Mouse (Mus musculus) lung, postnatal 36 days (tissue): ENCODE measurements at regions not wholly inside any gene's neighbourhood (a gene's known extent, or its start where the extent isn't known, plus 50 kb on each side); places are given as distances from the start of the nearest gene placed in this dataset.

ENCODE experiments used
- DNase-seq: peaks from one replicate; pipeline ENCODE4 v3.0.0; 2022; ENCODE audit warnings: mixed read lengths

DNA sequence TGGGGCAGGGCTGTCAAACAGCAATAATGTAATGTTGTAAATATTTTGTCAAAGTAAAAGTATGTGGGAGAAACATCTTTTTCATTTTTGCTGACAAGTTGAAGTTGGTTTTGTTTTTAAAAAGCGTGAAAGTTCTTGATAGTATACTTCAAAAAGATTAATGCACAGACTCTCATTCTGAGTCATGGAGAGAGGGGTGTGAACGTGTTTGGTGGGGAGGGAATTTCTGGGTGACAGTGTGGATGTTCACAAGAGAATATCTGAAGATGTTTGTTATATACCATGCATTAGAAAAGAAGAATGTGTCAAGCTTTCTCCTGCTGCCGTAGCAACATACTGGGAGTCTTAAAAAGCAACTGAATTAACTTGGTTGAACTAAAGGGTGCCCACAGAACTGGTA lies 57.0 kb downstream of the Rps29 start:
- no peak for DNase-seq

DNA sequence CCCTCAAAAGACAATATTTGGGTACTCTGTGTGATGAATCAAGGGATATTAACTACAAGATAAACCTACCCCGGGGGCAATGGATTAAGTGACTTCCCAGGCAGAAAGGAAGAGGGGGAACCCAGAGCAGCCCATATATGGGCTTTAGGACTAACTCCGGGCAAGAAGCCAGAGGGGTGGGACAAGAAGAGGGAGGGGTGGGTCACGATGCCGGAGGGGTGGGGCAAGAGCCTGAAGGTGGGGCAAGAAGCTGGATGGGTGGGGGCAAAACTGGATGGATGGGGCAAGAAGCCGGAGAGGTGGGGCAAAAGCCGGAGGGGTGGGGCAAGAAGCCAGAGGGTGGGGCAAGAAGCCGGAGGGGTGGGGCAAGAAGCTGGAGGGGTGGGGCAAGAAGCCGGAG lies 64.1 kb downstream of the Rps29 start:
- no peak for DNase-seq

DNA sequence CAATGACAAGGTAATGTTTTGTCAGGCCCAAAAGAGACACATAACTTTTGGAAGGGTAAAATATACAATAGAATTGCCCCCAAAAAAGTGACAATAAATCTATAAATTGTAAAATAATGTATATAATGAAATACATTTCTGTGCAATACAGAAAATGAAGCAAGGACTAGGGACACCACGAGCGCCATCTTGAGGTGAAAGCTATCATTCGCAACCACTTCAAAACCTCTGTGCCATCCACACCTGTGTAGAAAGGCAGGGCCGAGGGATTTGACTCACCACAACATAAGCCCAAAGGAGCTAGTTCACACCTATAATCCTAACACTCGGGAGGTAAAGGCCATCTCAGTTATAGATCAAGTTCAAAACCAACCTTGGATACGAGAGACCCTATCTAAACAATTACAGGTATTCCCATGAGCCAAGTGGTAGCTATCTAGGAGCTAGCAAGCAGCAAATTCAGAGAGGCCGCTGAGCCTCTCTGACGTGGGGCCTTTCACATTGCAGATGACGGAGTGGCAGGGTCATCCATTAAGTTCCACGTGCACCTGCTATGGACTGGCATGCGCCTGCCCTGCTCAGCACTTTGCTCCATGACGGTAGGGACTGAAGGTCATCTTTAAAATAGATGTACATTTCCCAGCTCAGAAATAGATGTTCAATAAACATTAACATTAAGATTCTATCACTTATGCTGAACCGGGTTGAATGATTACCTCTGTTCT lies 65.8 kb downstream of the Rps29 start:
- DNase-seq: peak; percentile 3

DNA sequence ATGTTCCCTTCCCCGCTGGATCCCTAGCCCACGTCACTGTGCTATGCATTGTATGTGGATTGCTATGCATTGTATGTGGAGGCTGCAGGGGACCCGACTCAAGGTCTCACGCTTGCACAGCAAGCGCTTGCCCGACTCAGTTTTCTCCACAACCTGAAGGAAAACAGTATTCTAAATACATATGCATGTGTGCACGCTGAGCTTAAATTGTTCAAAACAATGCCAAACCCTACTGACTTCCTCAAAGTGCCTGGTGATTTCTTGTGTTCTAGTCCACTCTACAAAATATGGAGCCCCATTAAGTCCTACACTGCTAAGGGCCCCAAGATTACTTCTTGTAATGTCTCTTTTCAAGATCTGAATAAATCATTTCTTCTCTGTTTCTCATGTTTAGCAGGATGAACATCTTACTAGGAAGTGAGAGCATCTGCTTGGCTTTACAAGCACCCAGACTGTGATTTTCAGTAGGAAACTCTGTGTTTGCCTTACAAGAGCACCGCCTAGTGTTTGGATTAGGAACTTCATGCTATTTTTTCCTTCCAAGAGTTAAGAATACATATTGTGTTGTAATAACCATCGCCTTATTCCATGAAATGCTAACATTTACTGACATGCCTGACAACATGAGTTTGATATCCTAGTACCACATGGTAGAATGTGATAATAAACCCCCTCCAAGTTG lies 70.9 kb downstream of the Rps29 start:
- peak; percentile 56 for DNase-seq

DNA sequence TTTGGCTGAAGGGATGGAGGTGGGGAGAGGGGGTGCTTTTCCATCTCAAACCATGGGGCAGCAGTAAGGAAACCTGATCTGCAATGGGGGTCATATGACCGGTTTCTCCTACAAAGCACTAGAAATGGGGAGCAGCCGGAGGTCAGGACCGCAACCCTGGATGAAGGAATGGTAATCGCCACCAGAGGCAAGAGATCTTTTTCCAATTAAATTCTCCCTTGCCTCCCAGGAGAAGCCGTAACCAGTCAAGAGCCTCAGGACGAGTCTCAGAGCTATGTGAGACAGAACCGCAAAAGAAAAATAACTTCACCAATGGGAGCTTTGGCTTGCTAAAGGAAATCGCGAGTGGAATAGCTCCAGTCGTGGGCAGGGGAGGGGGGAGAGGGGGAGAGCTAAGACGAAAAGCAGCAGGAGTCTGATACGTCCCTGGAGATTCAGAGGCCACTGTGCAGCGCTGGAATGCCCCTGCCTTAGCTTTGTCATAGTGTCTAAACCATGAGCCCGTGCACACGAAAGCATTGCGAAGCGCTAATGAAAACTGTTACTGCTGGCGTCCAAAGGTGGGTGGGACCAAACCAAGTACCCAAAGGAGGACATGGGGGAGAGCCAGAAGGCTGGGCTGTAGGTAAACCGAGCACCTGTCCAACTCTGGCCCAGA lies 73.3 kb downstream of the Rps29 start:
- DNase-seq: no peak

DNA sequence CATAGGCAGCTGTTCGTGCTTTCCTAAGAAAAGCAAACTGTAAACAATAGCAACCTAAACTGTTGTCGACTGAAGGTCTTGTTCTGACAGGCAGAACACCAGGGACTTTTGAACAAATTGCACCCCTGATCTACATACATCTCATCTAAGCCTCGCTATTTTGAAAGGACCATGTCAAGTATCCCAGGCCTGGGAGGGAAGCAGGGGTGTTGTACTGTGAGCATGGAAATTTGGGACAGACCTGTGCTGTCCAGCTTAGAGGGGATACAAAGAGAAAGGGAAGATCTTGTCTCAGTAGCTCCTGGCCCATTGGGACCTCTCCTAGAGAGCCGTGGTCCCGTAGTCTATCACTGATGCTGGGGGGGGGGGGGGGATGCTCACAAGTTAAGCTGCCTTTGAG lies 74.3 kb downstream of the Rps29 start:
- no peak for DNase-seq

DNA sequence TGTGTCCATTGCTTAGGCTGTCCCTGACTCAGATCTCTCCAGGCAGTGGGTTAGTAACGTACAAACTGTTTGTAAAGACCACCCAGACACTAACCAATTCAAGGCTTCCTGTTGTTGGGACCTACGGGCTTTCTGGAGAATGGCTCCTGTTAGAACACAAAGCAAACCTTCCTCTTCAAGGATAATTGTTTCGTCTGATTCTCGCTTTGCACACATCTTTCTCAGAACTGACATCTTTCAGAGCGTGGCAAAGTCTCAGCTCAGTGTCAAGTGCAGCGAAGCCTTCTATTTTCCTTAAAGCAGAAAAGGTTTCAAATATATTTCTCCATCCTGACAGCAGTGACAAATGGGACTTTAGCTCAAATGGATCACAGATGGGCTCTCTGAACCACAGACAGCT lies 76.9 kb downstream of the Rps29 start:
- no peak for DNase-seq

DNA sequence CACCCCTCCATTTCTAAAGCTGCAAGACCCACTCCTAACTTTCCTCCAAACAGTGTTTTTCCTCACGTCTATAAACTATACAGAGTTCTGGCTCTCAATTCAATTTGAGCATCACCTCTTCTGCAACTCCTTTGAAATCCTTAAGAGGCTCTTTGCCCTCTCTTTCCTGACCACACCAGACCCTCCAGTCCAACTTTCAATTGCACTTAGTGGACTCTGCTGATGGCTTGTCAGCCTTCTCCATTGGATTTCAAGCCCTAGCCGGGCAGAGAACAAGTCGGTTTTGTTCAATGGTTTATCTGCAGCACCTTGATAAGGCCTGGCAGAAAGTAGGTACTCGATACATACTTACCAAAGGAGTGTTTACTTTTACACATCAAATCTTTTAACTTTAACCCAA lies 119.4 kb downstream of the Rps29 start:
- peak; percentile 5 for DNase-seq

DNA sequence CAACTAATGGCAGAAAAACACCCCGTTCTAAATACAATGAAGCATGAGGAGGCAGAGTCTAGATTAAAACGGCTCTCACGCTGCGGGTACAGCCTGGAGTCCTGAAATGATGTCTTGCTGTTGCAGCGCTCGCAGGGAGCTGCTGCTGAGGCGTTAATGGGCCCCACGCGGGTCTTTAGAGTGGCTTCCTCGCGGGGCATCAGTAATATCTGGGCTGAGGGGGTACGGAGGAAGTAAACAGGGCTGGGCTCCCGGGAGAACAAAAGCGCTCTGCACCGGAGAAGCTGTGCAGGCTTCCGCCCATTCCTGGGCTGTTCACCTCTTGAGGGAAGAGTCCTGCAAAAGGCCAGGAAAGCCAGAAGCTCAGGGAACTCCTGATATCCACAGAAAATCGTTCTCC lies 135.4 kb downstream of the Rps29 start:
- DNase-seq: no peak

DNA sequence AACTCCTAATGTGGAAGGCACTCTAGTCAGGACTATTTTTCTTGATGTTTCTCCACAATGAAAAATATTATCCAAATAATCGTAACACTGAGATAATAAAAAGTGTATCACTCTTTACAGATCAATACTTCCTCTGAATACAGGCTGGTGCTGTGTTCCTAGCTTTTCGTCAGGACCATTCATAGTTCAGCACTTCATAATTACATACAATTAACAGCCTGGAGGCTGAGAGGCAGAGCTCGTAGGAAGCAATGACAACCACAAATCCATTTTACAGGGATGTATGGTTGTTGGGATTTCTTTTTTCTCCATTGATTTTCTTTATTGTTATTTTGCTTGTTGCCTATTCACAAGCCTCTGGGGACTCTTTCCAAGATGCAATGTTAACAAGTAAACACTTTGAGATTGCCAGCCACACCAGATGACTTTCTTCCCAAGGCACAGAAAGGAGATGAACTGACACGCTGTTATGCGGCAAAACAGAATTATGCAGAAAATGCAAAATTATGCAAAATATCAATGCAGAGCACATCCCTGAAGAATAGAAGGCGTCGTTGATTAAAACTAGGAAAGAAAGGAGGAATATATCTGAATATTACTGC lies 142.2 kb downstream of the Rps29 start:
- DNase-seq: no peak

DNA sequence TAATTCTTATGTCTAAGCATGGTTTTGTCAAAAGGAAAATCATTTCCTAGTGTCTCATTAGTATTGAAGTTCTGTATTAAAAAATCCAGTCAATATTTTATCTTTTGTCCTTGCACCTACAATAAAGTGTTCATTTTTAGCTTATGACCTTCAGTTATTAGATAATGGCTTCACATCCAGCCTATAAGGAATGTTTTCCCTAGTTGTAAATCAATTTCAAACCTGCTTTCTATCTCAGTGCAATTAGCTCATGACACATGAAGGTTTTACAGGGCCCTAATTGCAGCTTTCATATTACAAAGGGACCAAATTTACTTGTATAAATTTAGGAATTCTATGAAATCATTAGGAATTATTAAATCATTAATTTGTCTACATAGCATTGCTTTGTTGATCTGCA lies 153.8 kb downstream of the Rps29 start:
- DNase-seq: no peak

DNA sequence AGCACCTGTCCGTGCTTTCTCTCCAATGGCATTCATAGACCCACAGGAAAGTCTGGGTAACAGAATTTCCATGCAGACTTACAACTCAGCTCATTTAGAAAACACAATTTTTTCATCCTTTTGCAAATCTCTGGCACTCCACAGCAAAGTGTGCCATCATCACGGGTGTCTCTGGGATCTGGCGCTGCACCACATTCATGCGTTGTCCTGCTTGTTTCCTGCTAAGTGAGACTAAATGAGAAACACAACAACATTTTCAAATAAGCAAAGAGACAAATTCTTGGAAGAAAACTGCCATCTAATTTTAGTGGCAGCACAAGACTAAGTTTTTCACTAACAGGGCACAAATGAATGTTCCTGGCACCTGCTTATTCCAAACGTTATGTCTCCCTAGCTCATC lies 156.9 kb downstream of the Rps29 start:
- DNase-seq: no peak

DNA sequence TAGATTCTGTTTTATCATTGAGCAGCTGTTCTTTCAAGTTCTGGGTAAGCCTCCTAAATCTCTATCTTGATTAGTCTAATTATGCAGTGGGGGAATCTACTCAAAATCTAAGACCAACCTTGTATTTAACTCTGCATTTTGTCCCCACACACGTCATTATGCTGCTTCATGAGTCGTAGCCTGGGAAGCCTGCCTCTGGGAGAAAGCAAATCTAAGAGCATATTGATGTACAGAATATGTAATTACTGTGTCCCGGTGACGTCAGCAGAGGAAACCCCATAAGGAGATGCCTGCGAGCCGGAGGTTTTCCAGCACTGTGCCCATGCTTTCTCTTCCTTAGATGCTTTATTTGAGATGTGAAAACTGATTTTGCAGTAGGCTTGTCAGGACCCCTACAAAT lies 161.7 kb downstream of the Rps29 start:
- DNase-seq: no peak

DNA sequence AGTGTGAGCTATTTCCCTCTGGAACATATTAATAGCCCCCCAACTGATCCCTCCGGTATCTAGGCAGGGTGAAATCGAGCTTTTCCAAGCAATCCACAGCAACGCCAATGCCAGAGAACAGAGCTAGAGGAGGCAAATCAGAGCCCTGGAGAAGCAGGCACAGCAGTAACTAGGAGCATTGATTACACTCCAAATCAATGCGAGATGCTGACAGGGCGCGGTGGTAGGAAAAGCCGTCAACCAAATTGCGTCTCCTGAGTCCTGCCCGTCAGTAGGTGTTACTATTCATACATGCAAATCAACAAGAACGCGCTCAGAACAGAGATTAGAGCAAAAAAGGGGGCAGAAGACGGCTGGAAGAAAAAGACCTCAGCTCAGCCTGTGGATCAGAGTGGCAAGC lies 162.2 kb downstream of the Rps29 start:
- DNase-seq: no peak

DNA sequence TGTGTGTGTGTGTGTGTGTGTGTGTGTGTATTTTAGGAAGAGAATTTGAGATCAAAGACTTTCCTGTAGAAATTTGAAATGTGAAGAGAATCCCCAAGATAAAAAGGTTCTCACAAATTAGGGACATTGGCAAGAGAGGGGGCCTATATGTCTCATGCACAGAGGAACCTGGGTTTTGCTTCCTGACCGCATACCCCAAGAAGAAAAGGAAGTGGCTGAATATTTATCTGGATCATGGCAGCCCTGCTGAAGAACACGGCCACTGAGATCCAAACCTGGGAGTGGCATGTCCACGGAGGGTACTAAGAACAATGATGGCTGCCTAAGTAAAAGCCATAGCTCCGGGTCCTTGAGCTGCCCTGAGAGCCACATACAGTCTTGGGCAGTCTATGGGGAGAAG lies 178.3 kb downstream of the Rps29 start:
- DNase-seq: no peak

DNA sequence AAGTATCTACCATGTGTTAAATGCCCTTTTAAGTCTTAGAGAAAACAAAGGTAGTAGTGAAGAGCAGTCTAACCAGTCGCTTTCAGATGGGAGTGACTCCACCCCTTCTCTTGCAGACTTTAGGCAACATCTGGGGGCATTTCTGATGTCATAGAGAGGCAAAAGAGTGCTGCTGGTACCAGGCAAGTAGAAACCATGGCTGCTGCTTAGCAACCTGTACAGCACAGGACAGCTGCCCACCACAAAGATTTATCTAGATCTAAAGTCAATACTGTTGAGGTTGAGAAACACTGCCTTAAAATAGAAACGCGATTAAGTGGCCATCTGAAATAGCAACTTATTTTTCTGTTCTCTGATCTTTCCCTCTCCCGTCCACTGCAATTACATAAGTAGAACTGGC lies 178.8 kb downstream of the Rps29 start:
- DNase-seq: peak; percentile 22

DNA sequence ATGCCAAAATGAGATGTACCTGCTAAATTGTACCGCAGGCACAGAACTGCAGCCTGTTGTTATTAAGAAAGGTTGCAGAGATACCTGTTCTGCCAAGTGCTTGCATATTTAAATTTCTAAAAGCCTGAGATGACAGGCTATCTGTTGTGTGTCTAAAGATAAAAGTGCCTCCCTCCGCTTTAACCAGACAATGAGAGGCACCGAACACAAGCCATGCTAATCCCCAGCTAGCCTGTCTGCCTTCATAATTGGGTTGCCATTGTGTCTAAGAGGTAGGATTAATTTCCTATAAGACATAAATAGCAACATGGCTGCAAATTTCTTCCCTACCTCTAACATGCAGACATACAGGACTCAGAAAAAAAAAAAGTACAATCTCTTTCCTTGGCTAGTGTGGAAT lies 179.8 kb downstream of the Rps29 start:
- no peak for DNase-seq

DNA sequence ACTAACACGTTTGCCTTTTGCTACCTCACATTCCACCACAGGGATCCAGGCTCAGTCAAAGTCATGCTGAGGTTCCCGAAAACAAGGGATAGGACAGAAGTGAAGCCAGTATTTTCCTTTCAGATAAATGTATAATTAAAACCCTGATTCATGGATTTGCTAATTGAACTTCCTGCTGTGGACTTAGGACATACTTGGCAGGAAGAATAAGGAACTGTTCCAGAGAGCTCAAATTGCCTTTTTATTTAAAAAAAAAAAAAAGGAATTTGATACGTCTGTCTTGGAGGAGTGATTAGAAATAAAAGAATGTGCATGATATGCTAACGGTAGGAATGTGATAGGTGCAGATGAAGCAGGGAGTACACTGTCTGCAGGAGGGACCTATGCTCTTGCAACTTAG lies 181.7 kb downstream of the Rps29 start:
- no peak for DNase-seq

DNA sequence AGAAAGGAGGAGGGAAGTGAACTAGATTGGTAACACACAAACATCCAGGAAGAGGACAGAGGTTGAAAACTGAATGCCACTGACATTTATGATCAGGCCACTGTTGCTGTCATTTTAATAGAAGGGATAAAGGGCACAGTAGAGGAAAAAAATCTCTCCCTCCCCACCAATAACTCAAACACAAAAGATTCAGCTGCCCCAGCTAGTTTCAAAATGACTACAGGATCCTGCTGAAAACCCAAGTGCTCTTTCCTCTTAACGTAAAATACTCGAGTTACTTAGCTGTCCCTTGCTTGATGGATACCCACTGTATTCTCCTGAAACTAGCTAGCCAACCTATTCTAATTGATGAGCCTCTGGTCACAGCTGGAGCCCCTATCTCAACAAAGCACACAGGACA lies 211.7 kb downstream of the Rps29 start:
- no peak for DNase-seq

DNA sequence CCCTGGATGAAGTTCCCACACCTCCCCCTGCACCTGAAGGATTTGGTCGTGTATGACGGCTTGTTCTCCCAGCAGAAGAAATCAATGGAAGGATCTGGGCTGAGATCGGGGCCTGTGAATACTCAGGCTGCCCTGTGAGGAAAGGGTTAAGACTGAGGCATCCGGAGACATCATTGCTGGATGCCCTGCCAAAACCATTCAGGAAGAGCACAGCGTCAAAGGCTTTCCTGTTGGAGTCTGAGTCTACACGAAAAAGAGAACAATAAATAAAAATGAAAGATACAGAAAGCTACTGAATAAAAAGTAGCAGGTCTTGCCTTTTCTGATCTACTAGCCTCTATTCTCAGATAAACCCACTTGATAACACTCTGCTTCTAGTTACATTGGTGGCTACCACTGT lies 248.4 kb downstream of the Rps29 start:
- DNase-seq: peak; percentile 15

DNA sequence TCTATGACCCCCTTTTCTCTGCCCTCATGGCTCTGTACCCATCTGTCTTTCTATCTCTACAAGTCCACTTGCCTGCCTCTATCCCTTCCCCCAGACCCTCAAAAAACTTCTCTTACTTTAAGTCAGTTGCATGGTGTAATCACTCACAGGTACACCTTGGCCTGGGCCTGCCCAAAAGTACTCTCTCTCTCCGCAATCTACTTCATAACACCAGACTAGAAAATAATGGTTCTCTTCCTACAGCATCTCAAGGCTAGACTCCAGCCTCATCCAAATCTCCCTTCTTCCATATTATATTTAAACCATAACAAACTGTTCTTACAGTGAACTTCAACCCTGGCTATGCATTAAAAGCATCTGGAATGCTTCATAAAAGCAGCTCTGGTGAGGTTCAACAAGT lies 254.2 kb downstream of the Rps29 start:
- no peak for DNase-seq

DNA sequence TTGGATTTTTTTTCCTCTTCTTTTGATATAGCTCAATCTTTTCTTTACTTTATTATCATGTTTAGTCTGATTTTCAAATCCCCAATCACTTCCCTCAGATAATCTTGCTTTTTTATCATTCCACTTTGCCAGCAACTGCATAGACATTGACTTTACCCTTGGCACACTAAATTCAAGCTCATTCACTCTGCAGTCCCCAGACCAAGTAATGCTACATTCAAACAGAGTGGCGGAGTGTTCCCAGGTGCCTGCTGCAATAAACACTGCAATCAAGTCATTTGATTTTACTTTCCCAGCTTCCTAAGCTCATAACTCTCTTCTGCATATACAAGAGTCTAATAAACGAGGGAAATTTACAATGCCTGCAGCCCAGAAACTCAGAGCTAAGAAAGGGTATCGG lies 269.8 kb downstream of the Rps29 start:
- DNase-seq: no peak

DNA sequence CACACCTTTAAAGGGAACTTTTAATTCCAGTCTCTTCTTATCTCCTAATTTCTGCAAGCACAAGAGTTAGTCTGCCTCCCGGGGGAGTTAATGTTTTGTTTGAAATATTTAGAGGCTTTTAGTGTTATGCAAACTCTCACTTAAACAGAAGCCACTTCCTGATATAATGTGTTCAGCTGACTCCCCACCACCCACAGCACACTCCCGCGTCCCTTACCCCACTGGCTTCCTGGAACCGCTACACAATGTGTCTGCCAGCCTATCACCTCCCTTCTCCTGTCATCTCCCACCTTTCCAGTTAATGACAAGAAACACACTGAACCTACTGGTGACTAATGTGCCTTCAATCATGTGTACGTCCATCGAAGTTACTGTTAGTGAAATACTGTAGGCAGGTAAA lies 276.5 kb downstream of the Rps29 start:
- no peak for DNase-seq

DNA sequence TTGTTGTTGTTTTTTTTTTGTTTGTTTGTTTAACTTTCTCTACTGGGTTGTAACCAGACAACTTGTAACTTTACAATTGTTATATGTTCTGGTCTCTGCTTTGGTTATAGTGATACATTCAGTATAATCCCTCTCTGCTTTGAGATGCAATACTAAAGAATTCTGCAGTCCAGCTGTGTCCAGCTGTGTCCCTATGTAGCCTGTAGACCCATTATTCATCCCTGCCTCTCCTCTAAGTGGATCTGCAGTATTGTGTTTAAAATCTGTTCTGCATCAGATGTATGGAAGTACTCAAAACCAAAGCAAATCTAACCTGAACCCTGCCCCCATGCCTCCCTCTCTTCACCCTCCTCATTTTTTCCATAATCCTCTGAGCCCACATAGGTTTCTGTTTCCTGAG lies 279.6 kb downstream of the Rps29 start:
- DNase-seq: no peak
